In the genomic region with DNA sequence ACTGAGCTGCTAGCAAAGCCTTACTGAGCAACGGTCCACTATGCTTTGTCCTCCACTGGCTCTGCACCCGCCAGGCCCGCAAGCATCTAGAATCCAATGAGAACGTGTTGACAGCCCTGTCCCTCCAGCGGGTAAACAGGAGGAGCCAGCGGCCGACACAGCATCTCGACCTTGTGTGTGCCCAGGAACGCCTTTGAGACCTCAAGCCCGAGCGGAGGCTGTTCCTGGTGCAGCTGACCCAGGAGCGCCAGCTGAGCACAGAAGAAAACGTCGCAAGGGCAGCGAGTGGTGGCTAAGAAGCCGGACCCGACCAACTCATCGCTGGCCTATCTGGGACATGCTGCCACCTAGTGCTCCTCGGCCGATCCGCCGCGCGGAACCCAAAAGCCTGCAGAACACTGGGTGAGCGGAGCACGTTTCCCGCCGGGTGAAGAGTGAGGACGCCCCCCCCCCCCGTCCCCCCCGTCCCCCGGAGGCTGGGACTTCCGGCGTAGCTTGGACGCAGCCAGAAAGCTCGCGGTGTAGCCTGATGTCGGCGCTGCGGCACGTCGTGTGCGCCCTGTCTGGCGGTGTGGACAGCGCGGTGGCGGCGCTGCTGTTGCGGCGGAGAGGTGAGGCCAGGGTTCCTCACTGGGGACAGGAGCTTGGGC, we compare ENCODE assay signal across 8 mouse cellular contexts. TPM values are rescaled to one million over a fixed set of nuclear protein-coding genes. Genes with fewer than 3 reads are reported as not detected.
DNase-seq lines count a peak whose midpoint lies in the region; ATAC-seq and TF ChIP-seq lines count a peak whose summit lies in the region.

A gene (plus strand): TSS at position 465 of the 650 bp plus-strand sequence.

- peak within 1 kb of the TSS; percentile 88 for H3K27ac ChIP-seq in forebrain, embryonic 15.5 days (replicated peaks)

- no peaks in the 10 kb centered on the region for H3K27me3 ChIP-seq in forebrain, embryonic 15.5 days

- H3K9ac ChIP-seq in forebrain, embryonic 15.5 days (replicated peaks): peak within 1 kb of the TSS; percentile 93

- peak; percentile 77; the same call in 1 of the 2 replicates for TF ChIP-seq POLR2A in lung, adult 2 months (IDR thresholded peaks at IDR 0.05; ENCODE audit: borderline replicate concordance, extremely low read depth, low read depth, low read length)

- intact Hi-C loops in heart, postnatal 25 days (cut with DNase I): loop anchor here (2.0 to 5.0 kb wide), 2 partner anchors 20 to 67 kb away; a partner anchor contains a TSS

- H3K4me3 ChIP-seq in forebrain, embryonic 15.5 days: peak within 1 kb of the TSS; percentile 80
- peak within 1 kb of the TSS; percentile 82 for H3K4me3 ChIP-seq in lung, adult 2 months (replicated peaks; ENCODE audit: extremely low read depth, low read depth, low read length)

- TF ChIP-seq CTCF in lung, adult 2 months (IDR thresholded peaks at IDR 0.05; ENCODE audit: insufficient read depth, low read length): peak; percentile 59

- peaks cover 17% of the 10 kb centered on the region; the same call in 1 of the 2 replicates for H3K36me3 ChIP-seq in forebrain, embryonic 15.5 days

- ATAC-seq in forebrain, embryonic 15.5 days (replicated peaks): peak; percentile 98
- peak; percentile 86 for ATAC-seq in neutrophil, adult 5-6 weeks (ENCODE audit: extremely low read depth, insufficient number of reproducible peaks, low FRiP score, poor library complexity, severe bottlenecking)

- peak within 1 kb of the TSS; percentile 86 for H3K4me2 ChIP-seq in forebrain, embryonic 15.5 days (replicated peaks)

- H3K4me1 ChIP-seq in forebrain, embryonic 15.5 days: peaks cover 22% of the 10 kb centered on the region
- H3K4me1 ChIP-seq in lung, adult 2 months (ENCODE audit: control insufficient read depth, insufficient read depth, low read length): peaks cover 6% of the 10 kb centered on the region; the same call in 1 of the 2 replicates

- H3K9me3 ChIP-seq in forebrain, embryonic 15.5 days: no peaks in the 10 kb centered on the region

- under 1% methylated on average over 49 of the region's 50 CpGs for WGBS in forebrain, embryonic 15.5 days
- WGBS in lung, adult 2 months: under 1% methylated on average over 50 of the region's 50 CpGs

- DNase-seq in ES-CJ7 (ENCODE audit: low read depth, low spot score): peak; percentile 83
- DNase-seq in cerebellum, adult 11 months: peak; percentile 90
- DNase-seq in heart, postnatal 25 days (ENCODE audit: low spot score): peak; percentile 83
- peak; percentile 87 to 94 for DNase-seq in layer of hippocampus, adult 18-20 months (ENCODE audit: low spot score in 2 of 2)
- DNase-seq in lung, adult 2 months: peak; percentile 85
- DNase-seq in thymus, adult 18-20 months: peak; percentile 79

RNA-seq across cellular contexts. Expression of the gene that starts here (rescaled TPM):
- 51.6 and 54.0 TPM in 2 replicates for polyA plus RNA-seq in forebrain, embryonic 15.5 days (2015; fragmentation: Nextera tagmentation; extraction: Ambion mirVana)
- total RNA-seq in heart, postnatal 25 days (2021): 10 to 100 TPM; 16.4 to 20.7 TPM
- total RNA-seq in layer of hippocampus, adult 18-20 months (2021): 10 to 100 TPM; 29.1 to 38.0 TPM
- polyA plus RNA-seq in lung, adult 2 months (2012; rRNA removed): 32.6 and 43.9 TPM in 2 replicates
- 32.9 and 56.7 TPM in 2 replicates for total RNA-seq in neutrophil, adult 5-6 weeks (2017)

Comparison
In these comparisons a context has a peak if more than half of its experiments do, and no peak if none do; other contexts are left out.
1. Peak in every context shown above with its lines: DNase-seq, ATAC-seq, H3K4me3 ChIP-seq and H3K27ac ChIP-seq.